Mouse (Mus musculus) forebrain, embryonic 11.5 days (tissue): ENCODE results near the gene Irf2bpl. TPM values are rescaled to one million over a fixed set of nuclear protein-coding genes. Genes with fewer than 3 reads are reported as not detected.

Experiments
- ATAC-seq: fragments of 200-750 bp; cut with Nextera tagmentation; replicated peaks from 2 replicates; pipeline ENCODE4 v1.8.0; 2017; ENCODE audit warnings: moderate TSS enrichment; ENCODE audit not compliant: low FRiP score
- DNase-seq: peaks from one replicate; pipeline ENCODE4 v3.0.0-alpha.2; 2017; ENCODE audit warnings: low spot score
- H3K27ac ChIP-seq: fragments of 300-500 bp; sonication (generic); 2 replicates; pipeline ENCODE4 v1.5.1; 2014; ENCODE audit warnings: low read depth, low read length
- H3K27me3 ChIP-seq: fragments of 300-500 bp; sonication (generic); 2 replicates; pipeline ENCODE4 v1.6.1; 2014; ENCODE audit warnings: mild to moderate bottlenecking, low read length, mixed read lengths; ENCODE audit not compliant: control insufficient read depth, insufficient read depth
- H3K36me3 ChIP-seq: fragments of 300-500 bp; sonication (generic); 2 replicates; pipeline ENCODE4 v1.6.1; 2014; ENCODE audit warnings: mild to moderate bottlenecking, low read length, moderate library complexity, mixed read lengths; ENCODE audit not compliant: control insufficient read depth, insufficient read depth
- H3K4me1 ChIP-seq: fragments of 300-500 bp; sonication (generic); replicated peaks from 2 replicates; pipeline ENCODE4 v1.6.1; 2014; ENCODE audit warnings: low read length, mixed read lengths; ENCODE audit not compliant: control insufficient read depth, insufficient read depth
- H3K4me2 ChIP-seq: fragments of 300-500 bp; sonication (generic); 2 replicates; pipeline ENCODE4 v1.6.1; 2014; ENCODE audit warnings: low read depth, mild to moderate bottlenecking, low read length, moderate library complexity, mixed read lengths; ENCODE audit not compliant: severe bottlenecking
- H3K4me3 ChIP-seq: fragments of 300-500 bp; sonication (generic); 2 replicates; pipeline ENCODE4 v1.5.1; 2014; ENCODE audit warnings: low read depth, low read length
- H3K9ac ChIP-seq: fragments of 300-500 bp; sonication (generic); 2 replicates; pipeline ENCODE4 v1.6.1; 2014; ENCODE audit warnings: low read length
- H3K9me3 ChIP-seq: fragments of 300-500 bp; sonication (generic); 2 replicates; pipeline ENCODE4 v1.6.1; 2016; ENCODE audit warnings: low read length, mixed read lengths; ENCODE audit not compliant: control insufficient read depth
- WGBS: fragments of 180-500 bp; shearing (Covaris S2); extraction: QIAGEN DNeasy Blood & Tissue Kit; methylation state at CpG from one replicate; pipeline ENCODE4 v1.1.7; 2014; 5-methylcytosine and 5-hydroxymethylcytosine counted together
- polyA plus RNA-seq: library from polyadenylated mRNA; unstranded; fragments of >200 nt; fragmentation: Nextera tagmentation; extraction: Ambion mirVana; gene quantifications from 2 replicates; pipeline ENCODE4 v1.2.1, GENCODE M21; 2014

Irf2bpl gene
- polyA plus RNA-seq, 1 experiment from 2014 or later, result 40.3 TPM

DNA sequence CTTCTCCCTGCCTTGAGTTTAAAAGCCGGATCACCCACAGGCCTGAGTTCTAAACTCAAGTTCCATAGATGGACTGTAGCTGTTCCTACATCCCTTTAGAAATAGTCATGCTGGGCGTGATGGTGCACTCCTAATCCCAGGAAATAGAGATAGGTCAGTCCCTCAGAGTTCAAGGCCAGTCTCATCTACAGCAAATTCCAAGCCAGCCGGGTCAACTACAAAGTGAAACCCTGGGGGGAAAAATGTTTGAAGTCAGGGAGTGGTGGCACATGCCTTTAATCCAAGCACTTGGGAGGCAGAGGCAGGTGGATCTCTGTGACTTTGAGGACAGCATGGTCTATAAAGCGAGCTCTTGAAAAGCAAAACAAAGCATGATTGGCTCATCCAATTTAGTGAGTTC is 7.6 kb downstream of the Irf2bpl start:
- DNase-seq, result no peak
- ATAC-seq, result no peak
- 90% methylated on average over 4 of the region's 4 CpGs for WGBS

DNA sequence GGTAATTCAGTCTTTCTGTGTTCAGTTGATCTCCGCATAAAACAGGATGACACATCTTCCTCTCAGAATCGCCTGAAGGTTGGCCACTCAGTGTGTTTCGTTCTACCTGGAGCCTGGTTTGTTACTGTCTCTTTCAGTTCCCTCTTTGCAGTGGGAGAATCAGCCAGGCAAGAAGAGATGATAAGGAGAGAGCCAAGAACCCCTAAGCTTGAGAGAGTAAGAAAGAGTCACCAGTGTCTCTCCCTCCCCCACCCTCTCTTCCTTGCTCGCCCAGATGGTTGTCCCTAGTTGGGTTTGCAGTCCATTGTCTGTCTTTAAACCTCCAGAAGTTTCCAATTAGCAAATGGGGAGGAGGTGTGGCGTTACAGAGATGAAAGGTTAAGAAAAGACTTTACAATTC is 8.5 kb downstream of the Irf2bpl start:
- Histone ChIP-seq H3K4me1 (0 out of 2 replicates have a peak, but pooled peaks cover 8% of the 10 kb centered on the region), H3K27me3 (no peaks in the 10 kb centered on the region), H3K4me2 (no peak overlapping the region), H3K27ac (no peak overlapping the region), H3K9ac (no peak overlapping the region), H3K9me3 (no peaks in the 10 kb centered on the region), H3K4me3 (no peak overlapping the region), H3K36me3 (no peaks in the 10 kb centered on the region)
- WGBS, result 66% methylated on average over 5 of the region's 5 CpGs
- no peak for DNase-seq
- ATAC-seq, result no peak

More for the DNA sequence above, 7.6 kb downstream of the Irf2bpl start:
- H3K4me3 ChIP-seq, result no peak overlapping the region
- H3K9ac ChIP-seq, result no peak overlapping the region
- 0 out of 2 replicates have a peak, but pooled peaks cover 8% of the 10 kb centered on the region for H3K4me1 ChIP-seq
- no peaks in the 10 kb centered on the region for H3K9me3 ChIP-seq
- no peaks in the 10 kb centered on the region for H3K27me3 ChIP-seq
- no peak overlapping the region for H3K4me2 ChIP-seq
- no peaks in the 10 kb centered on the region for H3K36me3 ChIP-seq
- H3K27ac ChIP-seq, result no peak overlapping the region

DNA sequence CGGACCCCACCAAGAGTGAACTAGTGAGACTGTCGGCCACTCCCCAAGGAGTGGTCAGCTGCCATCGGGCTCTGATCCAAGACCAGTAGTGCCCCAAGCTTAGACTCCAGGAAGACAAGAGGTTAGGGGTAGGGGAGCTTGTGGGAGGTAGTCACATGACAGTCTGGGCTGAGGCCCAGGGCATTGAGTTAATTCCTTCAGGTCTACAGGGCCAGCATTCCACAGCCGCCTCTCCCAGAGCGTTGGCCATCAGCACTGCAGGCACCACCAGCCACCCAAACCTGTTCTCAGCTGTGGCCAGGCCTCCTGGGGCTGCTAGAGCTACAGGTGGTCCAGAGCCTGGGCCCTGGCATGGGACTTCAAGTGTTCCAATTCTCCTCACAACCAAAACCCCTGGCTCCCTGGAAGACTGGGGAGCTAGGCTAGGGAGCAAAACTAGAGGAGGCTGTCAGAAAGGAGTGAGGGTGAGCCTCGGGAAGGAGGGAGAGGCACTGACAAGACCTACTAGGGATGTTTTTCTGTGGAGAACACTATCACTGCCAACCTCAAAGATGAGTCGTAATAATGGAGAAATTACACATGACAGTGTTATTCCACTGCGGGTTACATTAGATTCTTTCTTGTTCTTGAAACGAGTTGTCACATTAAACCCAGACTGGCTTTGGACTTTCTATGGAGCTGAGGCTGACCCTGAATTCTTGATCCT is 12.1 kb downstream of the Irf2bpl start:
- Histone ChIP-seq H3K27ac (no peak overlapping the region), H3K4me3 (no peak overlapping the region), H3K4me1 (no peaks in the 10 kb centered on the region), H3K36me3 (no peaks in the 10 kb centered on the region), H3K9ac (no peak overlapping the region), H3K27me3 (no peaks in the 10 kb centered on the region), H3K4me2 (no peak overlapping the region), H3K9me3 (no peaks in the 10 kb centered on the region)
- ATAC-seq, result no peak
- 70% methylated on average over 9 of the region's 9 CpGs for WGBS
- DNase-seq, result no peak

DNA sequence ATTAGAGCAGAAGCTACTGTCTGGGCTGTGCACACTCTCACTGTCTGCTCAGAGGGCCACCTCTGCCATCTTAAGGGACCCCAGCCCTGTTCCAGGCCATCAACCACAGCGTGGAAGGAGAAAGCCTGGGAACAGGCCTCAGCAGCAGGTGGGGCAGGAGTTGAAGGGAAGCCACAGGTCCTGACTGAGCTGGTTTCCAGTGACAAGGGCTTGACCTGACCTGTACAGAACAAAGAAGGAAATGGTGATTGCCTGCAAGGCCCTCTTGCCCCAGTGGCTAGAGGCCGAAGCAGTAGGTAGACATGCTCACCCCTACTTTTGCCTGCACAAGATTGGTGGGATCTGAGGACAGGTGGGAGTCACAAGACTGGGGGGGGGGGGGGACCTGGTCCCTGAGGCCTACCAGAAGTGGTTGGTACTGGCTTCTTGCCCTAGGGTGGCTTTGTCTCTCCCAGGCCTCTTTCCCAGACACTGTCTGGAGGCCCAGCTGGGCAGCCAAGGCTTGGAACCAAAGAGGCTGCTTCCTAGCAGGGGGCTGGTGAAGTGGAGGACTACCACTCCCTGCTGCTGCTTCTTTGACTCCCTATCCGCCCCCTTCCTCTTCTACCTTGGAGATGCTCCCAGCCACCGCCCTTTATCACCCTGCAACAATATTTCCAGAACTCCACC is 12.8 kb downstream of the Irf2bpl start:
- H3K4me1 ChIP-seq, result no peaks in the 10 kb centered on the region
- no peak overlapping the region for H3K4me2 ChIP-seq
- H3K27me3 ChIP-seq, result no peaks in the 10 kb centered on the region
- ATAC-seq (no peak), DNase-seq (no peak)
- H3K4me3 ChIP-seq, result no peak overlapping the region
- H3K9ac ChIP-seq, result no peak overlapping the region
- H3K36me3 ChIP-seq, result no peaks in the 10 kb centered on the region
- no peak overlapping the region for H3K27ac ChIP-seq
- no peaks in the 10 kb centered on the region for H3K9me3 ChIP-seq
- 88% methylated on average over 4 of the region's 4 CpGs for WGBS

DNA sequence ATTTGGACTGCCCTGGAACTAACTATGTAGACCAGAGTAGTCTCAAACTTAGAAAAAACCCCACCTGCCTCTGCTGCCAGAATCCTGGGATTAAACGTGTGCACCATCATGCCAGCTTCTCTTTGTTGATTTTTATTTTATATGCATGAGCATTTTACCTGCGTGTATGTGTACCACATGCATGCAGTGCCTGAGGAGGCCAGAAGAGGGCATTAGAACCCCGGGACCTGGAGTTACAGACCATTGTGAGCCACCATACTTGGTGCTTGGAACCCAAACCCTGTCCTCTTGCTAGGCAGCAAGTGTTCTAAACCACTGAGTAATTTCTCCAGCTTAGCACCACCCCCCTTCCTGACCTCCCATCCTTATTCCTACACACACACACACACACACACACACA is 13.6 kb downstream of the Irf2bpl start:
- DNase-seq, result no peak
- no peak for ATAC-seq
- Histone ChIP-seq H3K4me1 (no peaks in the 10 kb centered on the region), H3K4me3 (no peak overlapping the region), H3K4me2 (no peak overlapping the region), H3K36me3 (no peaks in the 10 kb centered on the region), H3K9me3 (no peaks in the 10 kb centered on the region), H3K27me3 (no peaks in the 10 kb centered on the region), H3K27ac (no peak overlapping the region), H3K9ac (no peak overlapping the region)
- 94% methylated on average over 3 of the region's 3 CpGs for WGBS

DNA sequence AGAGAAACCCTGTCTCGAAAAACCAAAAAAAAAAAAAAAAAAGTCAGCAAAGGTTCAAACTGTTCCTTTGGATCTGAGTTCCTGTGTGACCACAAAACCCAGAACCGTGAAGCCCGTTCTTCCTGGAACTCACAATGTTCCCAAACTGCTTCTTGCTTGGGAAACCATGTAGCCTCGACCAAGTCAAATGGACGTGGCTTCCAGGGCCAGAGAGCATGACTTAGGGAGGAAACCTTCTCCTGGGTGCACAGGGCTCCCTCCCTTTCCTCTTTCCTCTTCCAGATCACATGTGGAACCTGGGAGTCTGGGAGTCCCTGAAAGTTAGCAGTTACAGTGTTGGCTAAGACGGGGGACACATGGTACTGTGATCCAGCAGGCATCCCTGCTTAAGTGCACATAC is 14.8 kb downstream of the Irf2bpl start:
- ATAC-seq, result no peak
- DNase-seq, result no peak
- Histone ChIP-seq H3K4me3 (no peak overlapping the region), H3K9me3 (no peaks in the 10 kb centered on the region), H3K27me3 (no peaks in the 10 kb centered on the region), H3K9ac (no peak overlapping the region), H3K36me3 (no peaks in the 10 kb centered on the region), H3K4me1 (no peaks in the 10 kb centered on the region), H3K27ac (no peak overlapping the region), H3K4me2 (no peak overlapping the region)
- 90% methylated on average over 6 of the region's 6 CpGs for WGBS

DNA sequence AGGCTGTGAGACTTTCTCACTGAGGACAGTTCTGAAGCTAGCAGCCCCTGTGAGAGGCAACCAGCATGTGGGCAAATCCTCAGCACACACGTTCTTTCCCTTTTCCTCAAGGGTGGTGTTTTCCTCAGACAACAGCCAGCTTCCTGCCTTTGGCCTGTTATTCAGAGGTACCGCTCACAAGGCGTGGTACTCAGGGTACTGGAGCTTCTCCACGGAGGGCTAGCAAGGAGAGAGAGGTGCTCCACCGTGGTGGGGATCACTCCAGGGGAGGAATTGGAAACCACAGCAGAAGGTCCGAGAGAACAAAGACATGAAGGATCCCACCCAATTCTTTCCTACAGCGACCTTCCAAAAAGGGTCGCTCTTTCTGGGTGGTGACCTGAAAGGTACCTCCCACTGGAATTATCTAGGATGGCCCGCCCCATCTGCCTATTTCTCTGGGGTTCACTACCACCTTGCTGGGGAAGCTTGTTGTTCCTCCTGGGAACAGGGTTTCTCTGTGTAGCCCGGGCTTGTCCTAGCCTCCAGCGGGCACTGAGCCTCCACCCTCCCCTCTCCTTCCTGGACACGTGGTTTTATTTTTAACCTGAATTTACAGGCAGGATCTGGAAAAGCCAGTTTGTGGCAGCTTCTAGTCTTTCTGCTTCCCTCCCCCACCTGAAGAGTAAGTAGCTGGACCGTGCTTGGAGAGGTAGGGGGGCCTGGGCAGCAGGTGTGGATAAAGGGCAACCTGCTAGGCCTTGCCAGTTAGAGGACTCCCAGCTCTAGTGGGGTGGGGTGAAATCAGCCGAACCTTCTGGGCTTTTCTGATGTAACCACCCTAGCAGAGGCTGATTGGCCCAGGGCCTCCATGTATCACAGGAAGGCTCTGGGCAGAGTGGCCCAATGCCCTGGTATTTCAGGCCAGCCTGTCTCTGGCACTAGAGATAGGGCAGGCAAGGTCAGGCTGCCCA is 17.1 kb downstream of the Irf2bpl start:
- DNase-seq, result no peak
- no peak overlapping the region for H3K27ac ChIP-seq

DNA sequence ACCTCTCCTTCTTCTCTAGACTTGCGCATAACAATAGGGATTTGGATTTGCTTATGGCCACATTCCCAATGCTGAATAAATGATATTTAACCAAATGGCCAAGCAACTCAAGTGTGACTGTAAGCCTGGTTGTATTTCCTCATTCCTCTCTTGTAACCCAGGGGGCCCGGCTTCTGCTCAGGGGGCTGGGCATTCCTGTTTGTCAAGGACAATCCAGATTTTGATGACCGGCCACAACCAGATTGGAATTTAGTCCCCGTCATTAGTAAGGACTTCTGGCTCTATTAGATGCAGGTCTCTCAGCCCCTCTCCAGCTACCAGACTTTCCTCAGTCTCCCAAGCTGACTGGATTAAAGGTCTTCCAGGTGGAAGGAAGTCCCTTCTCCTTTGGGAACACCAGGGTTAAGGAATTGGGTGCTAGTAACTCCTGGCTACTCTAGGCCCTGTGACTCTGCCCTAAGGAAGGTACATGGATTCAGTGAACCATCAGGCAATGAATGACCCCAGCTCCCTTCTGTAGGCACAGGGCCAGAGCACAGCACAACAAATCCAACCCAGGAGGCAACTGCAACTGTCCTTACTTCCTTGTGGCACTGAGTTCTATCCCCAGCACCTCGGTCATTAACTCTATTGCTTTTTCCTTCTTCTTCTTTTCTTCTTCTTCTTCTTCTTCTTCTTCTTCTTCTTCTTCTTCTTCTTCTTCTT is 20.1 kb downstream of the Irf2bpl start:
- no peak overlapping the region for H3K4me2 ChIP-seq
- 88% methylated on average over 5 of the region's 5 CpGs for WGBS
- no peaks in the 10 kb centered on the region for H3K36me3 ChIP-seq
- H3K27ac ChIP-seq, result no peak overlapping the region
- DNase-seq (no peak), ATAC-seq (no peak)
- no peak overlapping the region for H3K9ac ChIP-seq
- no peak overlapping the region for H3K4me3 ChIP-seq
- no peaks in the 10 kb centered on the region for H3K27me3 ChIP-seq
- no peaks in the 10 kb centered on the region for H3K9me3 ChIP-seq
- H3K4me1 ChIP-seq, result 0 out of 2 replicates have a peak, but pooled peaks cover 2% of the 10 kb centered on the region

More for the DNA sequence above, 17.1 kb downstream of the Irf2bpl start:
- Histone ChIP-seq H3K9ac (no peak overlapping the region), H3K36me3 (no peaks in the 10 kb centered on the region), H3K4me2 (no peak overlapping the region), H3K4me3 (no peak overlapping the region), H3K4me1 (no peaks in the 10 kb centered on the region), H3K27me3 (no peaks in the 10 kb centered on the region), H3K9me3 (no peaks in the 10 kb centered on the region)
- WGBS, result 51% methylated on average over 14 of the region's 14 CpGs
- no peak; the same call in 1 of the 2 replicates for ATAC-seq
